Mouse (Mus musculus) heart, adult 18-20 months (tissue): ENCODE measurements at regions not wholly inside any gene's neighbourhood (a gene's known extent, or its start where the extent isn't known, plus 50 kb on each side); places are given as distances from the start of the nearest gene placed in this dataset.
A peak's percentile ranks its signal among the peaks of the same experiment; 100 is the strongest.

ENCODE experiments used
- DNase-seq, 2 experiments: peaks; one replicate each; pipeline ENCODE4 v3.0.0; 2021 to 2022; ENCODE audit warnings: mixed read lengths in 1 of 2

- no peak for DNase-seq
These were observed 209.9 kb downstream of the Cdh11 start for GRCm38 (mm10) chr8:102575523-102575922.

- peak; percentile 3 to 17 for DNase-seq
These were observed 217.7 kb downstream of the Cdh11 start for GRCm38 (mm10) chr8:102567779-102568178.

GRCm38 (mm10) chr8:102554213-102554612 is 231.2 kb downstream of the Cdh11 start:
- no peak for DNase-seq

GRCm38 (mm10) chr8:102553348-102553935 is 232.0 kb downstream of the Cdh11 start:
- DNase-seq = no peak

- no peak for DNase-seq
These were observed 246.6 kb downstream of the Cdh11 start for GRCm38 (mm10) chr8:102538886-102539285.

- DNase-seq = no peak
These were observed 247.4 kb downstream of the Cdh11 start for GRCm38 (mm10) chr8:102538068-102538467.

GRCm38 (mm10) chr8:102518446-102518845 is 267.0 kb downstream of the Cdh11 start:
- DNase-seq = no peak

- DNase-seq = peak in 1 of 2 experiments; percentile 26
These were observed 269.7 kb downstream of the Cdh11 start for GRCm38 (mm10) chr8:102515748-102516147.

- no peak for DNase-seq
These were observed 270.5 kb downstream of the Cdh11 start for GRCm38 (mm10) chr8:102514805-102515424.

- DNase-seq = no peak
These were observed 284.7 kb downstream of the Cdh11 start for GRCm38 (mm10) chr8:102500751-102501150.

- DNase-seq = no peak
These were observed 285.2 kb downstream of the Cdh11 start for GRCm38 (mm10) chr8:102500202-102500601.

GRCm38 (mm10) chr8:102499091-102499490 is 286.4 kb downstream of the Cdh11 start:
- DNase-seq = no peak

GRCm38 (mm10) chr8:102497160-102497559 is 288.3 kb downstream of the Cdh11 start:
- DNase-seq = no peak

GRCm38 (mm10) chr8:102496698-102497097 is 288.7 kb downstream of the Cdh11 start:
- DNase-seq = no peak

- DNase-seq = no peak
These were observed 289.4 kb downstream of the Cdh11 start for GRCm38 (mm10) chr8:102496021-102496420.

- DNase-seq = no peak
These were observed 294.4 kb downstream of the Cdh11 start for GRCm38 (mm10) chr8:102491015-102491414.

- no peak for DNase-seq
These were observed 297.2 kb downstream of the Cdh11 start for GRCm38 (mm10) chr8:102488284-102488683.

GRCm38 (mm10) chr8:102487796-102488195 is 297.6 kb downstream of the Cdh11 start:
- no peak for DNase-seq

- DNase-seq = no peak
These were observed 310.2 kb downstream of the Cdh11 start for GRCm38 (mm10) chr8:102475166-102475802.

GRCm38 (mm10) chr8:102474192-102474591 is 311.2 kb downstream of the Cdh11 start:
- DNase-seq = no peak

- DNase-seq = no peak
These were observed 314.1 kb downstream of the Cdh11 start for GRCm38 (mm10) chr8:102471352-102471751.

GRCm38 (mm10) chr8:102462601-102463000 is 322.8 kb downstream of the Cdh11 start:
- DNase-seq = no peak

- DNase-seq = no peak
These were observed 342.4 kb downstream of the Cdh11 start for GRCm38 (mm10) chr8:102443006-102443405.

- DNase-seq = no peak
These were observed 363.6 kb downstream of the Cdh11 start for GRCm38 (mm10) chr8:102421828-102422227.
